ENCODE assay signal across 8 mouse cellular contexts in genomic region chr9:108566815-108567776, GRCm38 (mm10). TPM values are rescaled to one million over a fixed set of nuclear protein-coding genes. Genes with fewer than 3 reads are reported as not detected.
A peak's percentile ranks its signal among the peaks of the same experiment; 100 is the strongest.
DNase-seq lines count a peak whose midpoint lies in the region; ATAC-seq lines count a peak whose summit lies in the region.

TSS of gene Ndufaf3 (minus strand) at chr9:108567434.

- H3K27ac ChIP-seq in hindbrain, embryonic 11.5 days (ENCODE audit: low read depth, low read length): peak within 1 kb of the TSS; percentile 88

- H3K9ac ChIP-seq in hindbrain, embryonic 11.5 days (ENCODE audit: low read depth, low read length): peak within 1 kb of the TSS; percentile 74

- H3K9me3 ChIP-seq in hindbrain, embryonic 11.5 days (ENCODE audit: control insufficient read depth, low read length): no peaks in the 10 kb centered on the region

- peak within 1 kb of the TSS; percentile 53 for H3K4me3 ChIP-seq in hindbrain, embryonic 11.5 days (ENCODE audit: low read depth, low read length)

- WGBS in hindbrain, embryonic 11.5 days: under 1% methylated on average over 70 of the region's 73 CpGs

- peak; percentile 97 for DNase-seq in Muller cell, postnatal 12 days (ENCODE audit: inconsistent ontology term)
- peak; percentile 96 for DNase-seq in cerebellum, adult 9-11 months
- peak; percentile 92 to 97 for DNase-seq in frontal cortex, adult 2 months (ENCODE audit: extremely low spot score in 1 of 2, low spot score in 1 of 2)
- DNase-seq in hindbrain, embryonic 11.5 days (ENCODE audit: low spot score): peak; percentile 96
- peak; percentile 96 to 97 for DNase-seq in layer of hippocampus, postnatal 14 days (ENCODE audit: low spot score in 2 of 2)
- DNase-seq in lung, postnatal 14 days: peak; percentile 97
- DNase-seq in retina, adult 2 months (ENCODE audit: low read depth, low spot score): peak; percentile 85
- DNase-seq in thymus, postnatal 36 days: peak; percentile 96 to 97

- H3K4me1 ChIP-seq in hindbrain, embryonic 11.5 days (replicated peaks; ENCODE audit: control insufficient read depth, insufficient read depth, low read length): peaks cover 16% of the 10 kb centered on the region

- peak within 1 kb of the TSS; percentile 93 for H3K4me2 ChIP-seq in hindbrain, embryonic 11.5 days (replicated peaks; ENCODE audit: low read depth, low read length)

- no peaks in the 10 kb centered on the region for H3K27me3 ChIP-seq in hindbrain, embryonic 11.5 days (ENCODE audit: control insufficient read depth, insufficient read depth, low read length)

- H3K36me3 ChIP-seq in hindbrain, embryonic 11.5 days (ENCODE audit: control insufficient read depth, insufficient read depth, low read length): peaks cover 6% of the 10 kb centered on the region

- peak; percentile 84 for ATAC-seq in hindbrain, embryonic 11.5 days (ENCODE audit: low FRiP score)

RNA-seq across cellular contexts. Expression of gene Ndufaf3, which starts in this region (rescaled TPM):
- 61.2 and 63.4 TPM in 2 replicates for polyA plus RNA-seq in frontal cortex, adult 2 months (2012; rRNA removed)
- polyA plus RNA-seq in hindbrain, embryonic 11.5 days (2014; fragmentation: Nextera tagmentation; extraction: Ambion mirVana): 58.8 and 59.4 TPM in 2 replicates
- total RNA-seq in layer of hippocampus, postnatal 14 days (2021): 10 to 100 TPM; 52.0 to 54.6 TPM

Comparison
In these comparisons a context has a peak if more than half of its experiments do, and no peak if none do; other contexts are left out.
1. Peak in every context shown above with its lines: DNase-seq, ATAC-seq, H3K4me3 ChIP-seq and H3K27ac ChIP-seq.